In the genomic region with DNA sequence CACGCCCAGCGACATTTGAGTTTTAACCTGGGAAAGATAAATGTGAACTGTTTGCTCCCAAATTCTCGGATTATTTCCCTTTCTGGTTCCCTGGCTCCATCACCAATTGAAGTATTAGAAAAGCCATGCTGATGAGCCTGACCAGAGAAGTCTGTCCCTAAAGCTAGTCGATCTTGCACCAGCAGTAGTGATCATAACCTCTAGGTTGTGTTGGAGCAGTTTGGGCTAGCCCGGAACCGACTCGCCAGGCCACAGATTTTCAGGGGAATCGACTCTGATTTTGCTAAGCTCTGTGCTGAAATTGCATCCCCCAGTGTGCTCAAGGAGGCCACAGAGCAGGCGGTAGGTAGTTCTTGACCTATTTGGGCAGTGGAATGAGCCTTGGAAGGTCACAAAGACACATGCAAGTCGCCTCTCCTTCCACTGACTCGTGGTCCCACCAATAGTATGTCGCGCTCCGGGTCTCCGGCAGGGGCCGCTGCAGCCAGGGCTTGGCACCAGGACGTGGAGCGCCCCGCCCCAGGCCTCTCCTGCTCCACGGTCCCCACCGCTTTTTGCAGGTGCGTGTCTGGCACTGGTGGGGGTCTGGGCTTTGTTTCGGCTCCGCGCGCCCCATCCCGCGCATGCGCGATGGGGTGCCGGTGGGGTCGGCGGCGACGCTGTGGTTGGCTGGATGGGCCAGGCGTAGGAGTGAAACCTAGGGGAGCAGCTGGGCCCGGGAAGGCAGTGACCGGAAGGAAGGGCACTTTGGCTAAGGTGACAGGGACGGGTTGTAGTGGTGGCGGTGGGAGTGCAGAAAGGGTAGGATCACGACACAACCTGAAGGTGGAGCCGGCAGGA, we compare ENCODE assay signal across 8 mouse cellular contexts. TPM values are rescaled to one million over a fixed set of nuclear protein-coding genes. Genes with fewer than 3 reads are reported as not detected.
DNase-seq lines count a peak whose midpoint lies in the region; ATAC-seq and TF ChIP-seq lines count a peak whose summit lies in the region.

Sirt5 (plus strand) TSS at position 512 of the 840 bp plus-strand sequence.

- H3K36me3 ChIP-seq in heart, embryonic 15.5 days, result no peaks in the 10 kb centered on the region
- H3K36me3 ChIP-seq in liver, embryonic 14.5 days (replicated peaks; ENCODE audit: control insufficient read depth, insufficient read depth, low read depth), result no peaks in the 10 kb centered on the region
- no peaks in the 10 kb centered on the region for H3K36me3 ChIP-seq in neural tube, embryonic 11.5 days (ENCODE audit: control insufficient read depth, insufficient read depth, low read length)
- no peaks in the 10 kb centered on the region for H3K36me3 ChIP-seq in stomach, postnatal 0 days (ENCODE audit: control insufficient read depth, insufficient read depth, low read length)

- peak within 1 kb of the TSS; percentile 67 for H3K27ac ChIP-seq in brown adipose tissue, adult 24 weeks (replicated peaks; ENCODE audit: low read depth, low read length)
- H3K27ac ChIP-seq in heart, embryonic 15.5 days, result peak within 1 kb of the TSS; percentile 78
- no peak within 1 kb of the TSS for H3K27ac ChIP-seq in liver, embryonic 14.5 days
- H3K27ac ChIP-seq in neural tube, embryonic 11.5 days (ENCODE audit: low read depth, low read length), result peak within 1 kb of the TSS; percentile 46
- H3K27ac ChIP-seq in stomach, postnatal 0 days (replicated peaks), result peak within 1 kb of the TSS; percentile 40; the same call in 1 of the 2 replicates

- H3K4me3 ChIP-seq in brown adipose tissue, adult 24 weeks (ENCODE audit: insufficient read depth, low read depth, low read length), result peak within 1 kb of the TSS; percentile 93
- peak within 1 kb of the TSS; percentile 74 for H3K4me3 ChIP-seq in heart, embryonic 15.5 days
- peak within 1 kb of the TSS; percentile 58 to 72 for H3K4me3 ChIP-seq in liver, embryonic 14.5 days (ENCODE audit: insufficient read depth in 1 of 2, low read depth in 2 of 2, low read length in 2 of 2)
- peak within 1 kb of the TSS; percentile 53 for H3K4me3 ChIP-seq in neural tube, embryonic 11.5 days (ENCODE audit: low read depth, low read length)
- peak within 1 kb of the TSS; percentile 68 for H3K4me3 ChIP-seq in stomach, postnatal 0 days (ENCODE audit: low read depth, low read length)

- ATAC-seq in heart, embryonic 15.5 days (replicated peaks; ENCODE audit: insufficient number of reproducible peaks, insufficient read depth, low FRiP score, low read depth), result peak; percentile 95
- peak; percentile 87 for ATAC-seq in liver, embryonic 14.5 days (ENCODE audit: insufficient read depth)
- ATAC-seq in neural tube, embryonic 11.5 days (ENCODE audit: insufficient read depth, low FRiP score, low TSS enrichment), result peak; percentile 96
- peak; percentile 94 for ATAC-seq in stomach, postnatal 0 days (ENCODE audit: low FRiP score, low TSS enrichment)

- DNase-seq in CD4-positive, CD25-positive, alpha-beta regulatory T cell, adult 2 months (ENCODE audit: low read depth, low spot score), result peak; percentile 93
- peak; percentile 47 for DNase-seq in fibroblast of lung, adult 2 months (ENCODE audit: low read depth)
- peak; percentile 92 to 93 for DNase-seq in kidney, postnatal 25 days
- DNase-seq in liver, embryonic 14.5 days (ENCODE audit: low read depth in 3 of 3, low spot score in 3 of 3), result peak; percentile 40 to 57 (median 54)
- DNase-seq in neural tube, embryonic 11.5 days (ENCODE audit: low spot score), result peak; percentile 96
- peak; percentile 92 for DNase-seq in stomach, postnatal 0 days (ENCODE audit: low spot score)

- H3K9ac ChIP-seq in heart, embryonic 15.5 days, result peak within 1 kb of the TSS; percentile 76
- peak within 1 kb of the TSS; percentile 41 for H3K9ac ChIP-seq in liver, embryonic 14.5 days (replicated peaks)
- peak within 1 kb of the TSS; percentile 77 for H3K9ac ChIP-seq in neural tube, embryonic 11.5 days (ENCODE audit: low read length)
- H3K9ac ChIP-seq in stomach, postnatal 0 days (ENCODE audit: low read length), result peak within 1 kb of the TSS; percentile 68

- no peaks in the 10 kb centered on the region for H3K9me3 ChIP-seq in heart, embryonic 15.5 days (replicated peaks)
- no peaks in the 10 kb centered on the region for H3K9me3 ChIP-seq in liver, embryonic 14.5 days (ENCODE audit: control insufficient read depth, low read length)
- H3K9me3 ChIP-seq in neural tube, embryonic 11.5 days (ENCODE audit: control insufficient read depth, low read length), result no peaks in the 10 kb centered on the region
- no peaks in the 10 kb centered on the region for H3K9me3 ChIP-seq in stomach, postnatal 0 days (ENCODE audit: control insufficient read depth, low read length)

- no peak for TF ChIP-seq EP300 in liver, embryonic 14.5 days (IDR thresholded peaks at IDR 0.05; ENCODE audit: low read depth)
- no peak for TF ChIP-seq EP300 in stomach, postnatal 0 days (optimal IDR thresholded peaks at IDR 0.05)

- no peaks in the 10 kb centered on the region for H3K4me1 ChIP-seq in brown adipose tissue, adult 24 weeks (ENCODE audit: control insufficient read depth, insufficient read depth, insufficient read length, low read length)
- peaks cover 9% of the 10 kb centered on the region for H3K4me1 ChIP-seq in heart, embryonic 15.5 days (replicated peaks)
- peaks cover 0 to 5% of the 10 kb centered on the region in 2 experiments; a peak in 1 of 4 replicates for H3K4me1 ChIP-seq in liver, embryonic 14.5 days (replicated peaks; ENCODE audit: control insufficient read depth in 2 of 2, insufficient read depth in 2 of 2, low read length in 1 of 2)
- 0 out of 2 replicates have a peak, but pooled peaks cover 3% of the 10 kb centered on the region for H3K4me1 ChIP-seq in neural tube, embryonic 11.5 days (ENCODE audit: control insufficient read depth, insufficient read depth, low read length)
- no peaks in the 10 kb centered on the region for H3K4me1 ChIP-seq in stomach, postnatal 0 days (replicated peaks; ENCODE audit: control insufficient read depth, insufficient read depth)

- H3K27me3 ChIP-seq in heart, embryonic 15.5 days, result no peaks in the 10 kb centered on the region
- H3K27me3 ChIP-seq in liver, embryonic 14.5 days (ENCODE audit: control insufficient read depth, insufficient read depth, low read length), result no peaks in the 10 kb centered on the region
- no peaks in the 10 kb centered on the region for H3K27me3 ChIP-seq in neural tube, embryonic 11.5 days (ENCODE audit: control insufficient read depth, insufficient read depth, low read length)
- no peaks in the 10 kb centered on the region for H3K27me3 ChIP-seq in stomach, postnatal 0 days (ENCODE audit: control insufficient read depth, insufficient read depth, low read length)

- H3K4me2 ChIP-seq in heart, embryonic 15.5 days, result peak within 1 kb of the TSS; percentile 83
- H3K4me2 ChIP-seq in liver, embryonic 14.5 days (ENCODE audit: low read depth), result peak within 1 kb of the TSS; percentile 63
- H3K4me2 ChIP-seq in neural tube, embryonic 11.5 days (ENCODE audit: low read depth), result peak within 1 kb of the TSS; percentile 79
- H3K4me2 ChIP-seq in stomach, postnatal 0 days (replicated peaks; ENCODE audit: low read depth), result peak within 1 kb of the TSS; percentile 94

- TF ChIP-seq CTCF in liver, embryonic 14.5 days (IDR thresholded peaks at IDR 0.05; ENCODE audit: low read depth), result peak; percentile 93
- TF ChIP-seq CTCF in stomach, postnatal 0 days (IDR thresholded peaks at IDR 0.05; ENCODE audit: low read depth), result peak; percentile 92

- WGBS in heart, embryonic 15.5 days, result 15% methylated on average over 42 of the region's 42 CpGs
- 12% methylated on average over 42 of the region's 42 CpGs for WGBS in liver, embryonic 14.5 days (ENCODE audit: insufficient replicate concordance)
- 15% methylated on average over 42 of the region's 42 CpGs for WGBS in neural tube, embryonic 11.5 days
- WGBS in stomach, postnatal 0 days, result 13% methylated on average over 42 of the region's 42 CpGs

RNA-seq across cellular contexts. Expression of gene Sirt5, which starts in this region (rescaled TPM):
- polyA plus RNA-seq in brown adipose tissue, adult 24 weeks (2012; ENCODE audit: insufficient read depth, insufficient read length, missing spikeins), result 23.1 and 32.1 TPM in 2 replicates
- 30.0 and 36.3 TPM in 2 replicates for polyA plus RNA-seq in heart, embryonic 15.5 days (2015; fragmentation: Nextera tagmentation; extraction: Ambion mirVana)
- polyA plus RNA-seq in liver, embryonic 14.5 days (2012; rRNA removed), result 2.9 and 3.0 TPM in 2 replicates
- 4.1 and 4.4 TPM in 2 replicates for polyA plus RNA-seq in liver, embryonic 14.5 days (2014; fragmentation: Nextera tagmentation; extraction: Ambion mirVana)
- polyA plus RNA-seq in neural tube, embryonic 11.5 days (2014; fragmentation: Nextera tagmentation; extraction: Ambion mirVana), result 18.5 and 21.3 TPM in 2 replicates
- polyA plus RNA-seq in stomach, postnatal 0 days (2015; fragmentation: Nextera tagmentation; extraction: Ambion mirVana), result 12.5 and 13.6 TPM in 2 replicates
